Mouse (Mus musculus) T-helper 2 cell (primary cell): Measurements from ENCODE around the gene Coa6.

Experiments used
- in situ Hi-C: fragments of 300-600 bp; cut with MboI, MseI; formaldehyde crosslinking; loops from one replicate; pipeline ENCODE4 v1.15.1; 2025; ENCODE audit warnings: high pct_unique_total_duplicates

Coa6 gene

DNA sequence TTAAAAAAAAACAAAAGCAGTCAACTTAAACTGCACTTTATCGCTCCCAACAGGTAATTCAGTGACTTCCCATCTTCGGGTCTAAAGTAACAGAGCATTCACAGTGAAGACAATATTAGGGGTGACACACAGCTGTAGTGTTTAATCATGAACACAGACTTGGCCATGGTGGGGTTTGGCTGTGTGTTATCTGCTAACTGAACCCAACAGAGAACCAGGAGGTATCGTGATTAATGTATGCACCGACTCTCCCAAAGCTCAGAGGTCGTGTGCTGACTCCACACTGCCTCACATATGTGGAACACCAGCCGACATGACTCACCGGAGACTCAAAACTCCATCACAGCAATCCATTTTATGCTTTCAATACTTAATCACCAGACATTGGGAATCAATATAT lies 39.4 kb downstream of the Coa6 start:
- in situ Hi-C loops: loop anchor here (25.0 kb wide), 1 partner anchor 1549 kb away; no protein-coding TSS in a partner anchor

DNA sequence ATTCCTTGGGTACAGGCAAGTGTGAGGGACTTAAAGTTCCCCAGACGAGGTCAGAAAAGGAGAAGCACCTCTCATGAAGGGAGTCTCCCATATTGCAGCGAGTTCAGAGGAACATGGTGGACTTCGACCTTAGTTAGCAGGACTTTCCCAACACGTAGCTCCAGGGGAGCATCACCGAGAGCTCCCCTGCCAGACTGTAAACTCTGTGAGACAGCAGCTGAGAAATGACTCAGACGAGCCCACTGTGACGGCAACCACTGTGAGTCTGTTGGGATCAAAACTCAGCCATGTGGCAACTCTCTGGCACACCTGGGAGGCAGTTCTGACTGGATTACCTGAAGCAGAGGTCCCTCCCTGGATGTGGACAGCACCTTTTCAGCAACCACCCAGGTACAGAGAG lies 41.8 kb downstream of the Coa6 start:
- in situ Hi-C loops: loop anchor here (25.0 kb wide), 1 partner anchor 1552 kb away; no protein-coding TSS in a partner anchor

DNA sequence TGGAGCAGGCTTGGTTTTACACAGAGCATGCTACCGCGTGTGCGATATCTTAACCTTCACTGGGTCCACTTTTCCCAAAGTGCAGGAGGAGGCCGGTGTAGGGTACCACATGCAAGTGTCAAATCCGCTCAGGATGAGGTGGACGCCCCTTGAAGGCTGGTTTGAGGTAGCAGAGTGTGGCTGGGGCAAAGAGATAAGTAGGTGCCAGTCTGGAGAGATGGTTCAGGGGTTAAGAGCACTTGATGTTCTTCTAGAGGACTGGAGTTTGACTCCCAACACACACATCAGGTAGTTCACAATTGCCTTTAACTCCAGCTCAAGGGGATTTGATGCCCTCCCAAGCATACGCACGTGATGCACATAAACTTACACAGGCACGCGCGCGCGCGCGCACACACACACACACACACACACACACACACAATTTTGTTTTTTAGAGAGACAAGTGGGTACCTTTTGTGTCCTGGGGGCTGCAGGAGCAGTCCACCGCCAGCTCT lies 51.5 kb downstream of the Coa6 start:
- in situ Hi-C loops: loop anchor here (25.0 kb wide), 1 partner anchor 1562 kb away; no protein-coding TSS in a partner anchor

DNA sequence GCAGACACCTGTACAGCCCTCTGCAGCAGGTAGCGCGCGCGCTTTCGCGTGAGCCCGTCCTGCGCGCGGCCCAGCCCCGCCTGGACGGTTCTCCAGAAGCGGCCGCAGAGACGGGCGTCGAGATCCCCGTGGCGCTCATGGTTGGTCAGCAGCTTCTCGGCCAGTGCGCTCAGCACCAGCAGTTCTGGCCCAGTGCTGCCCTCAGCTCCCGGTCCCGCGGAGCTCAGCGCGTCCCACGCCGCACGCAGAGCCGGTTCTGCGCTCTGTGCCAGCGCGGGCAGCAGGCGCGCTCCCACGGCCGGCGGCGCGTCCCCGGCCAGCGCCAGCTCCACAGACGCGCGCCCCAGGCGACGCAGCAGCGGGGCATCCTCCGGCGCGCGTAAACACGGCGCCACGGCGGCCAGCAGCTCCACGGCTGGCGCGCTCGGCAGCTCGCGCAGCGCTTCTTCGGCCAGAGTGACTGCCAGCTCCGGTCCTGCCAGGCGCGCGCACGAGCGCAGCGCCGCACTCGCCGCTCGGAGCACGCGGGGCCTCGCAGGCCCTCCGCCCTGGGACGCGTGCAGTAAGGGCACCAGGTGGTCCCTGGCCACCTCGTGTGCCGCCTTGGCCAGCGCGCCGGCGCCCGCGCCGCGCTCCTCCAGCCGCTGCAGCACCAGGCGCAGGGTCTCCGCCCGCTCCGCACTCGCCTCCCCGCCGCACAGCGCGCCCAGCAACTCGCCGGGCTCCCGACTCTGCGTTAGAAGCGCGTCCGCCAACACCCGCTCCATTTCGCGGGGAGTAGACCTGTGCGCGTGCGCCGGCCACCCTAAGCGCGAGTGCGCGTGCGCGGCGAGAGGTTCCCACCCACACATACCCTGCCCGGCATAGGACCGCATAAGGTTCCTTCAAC lies 52.2 kb downstream of the Coa6 start, which contains the start of gene Tarbp1:
Tarbp1 (minus strand) TSS at position 767 of the 889 bp plus-strand sequence.
- in situ Hi-C loops: loop anchor here (25.0 kb wide), 1 partner anchor 1562 kb away; no protein-coding TSS in a partner anchor
